10 mouse cellular contexts compared by ENCODE assay signal in the genomic region with DNA sequence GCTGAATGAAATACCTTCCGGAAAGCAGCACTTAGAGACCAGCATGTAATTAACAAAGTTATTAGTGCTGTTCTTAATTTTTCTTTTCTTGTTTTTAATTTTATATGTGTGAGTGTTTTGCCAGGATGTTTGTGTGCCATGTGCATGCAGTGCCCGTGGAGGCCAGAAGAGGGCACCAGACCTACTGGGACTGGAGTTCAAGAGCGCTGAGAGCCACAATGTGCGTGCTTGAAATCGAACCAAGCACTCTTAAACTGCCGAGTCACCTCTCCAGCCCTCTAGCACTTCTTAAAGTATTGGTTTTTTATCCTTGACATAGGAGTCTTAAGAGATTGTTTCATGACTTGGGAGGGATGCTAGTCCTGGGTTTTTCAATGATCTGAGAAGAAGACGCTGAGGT. TPM values are rescaled to one million over a fixed set of nuclear protein-coding genes. Genes with fewer than 3 reads are reported as not detected.
DNase-seq lines count a peak whose midpoint lies in the region; ATAC-seq and TF ChIP-seq lines count a peak whose summit lies in the region.
"Had no signal": no experiment of that assay in that cellular context is flagged by ENCODE, and none has a peak within 500 bp of the region (broad histone marks: within the 10 kb centered on the region; RNA-seq: fewer than 3 reads in every experiment).

No protein-coding gene starts in this region.

- H3K36me3 ChIP-seq in hindbrain, embryonic 11.5 days (ENCODE audit: control insufficient read depth, insufficient read depth, low read length): no peaks in the 10 kb centered on the region
- no peaks in the 10 kb centered on the region for H3K36me3 ChIP-seq in hindbrain, embryonic 10.5 days
- H3K36me3 ChIP-seq in spleen, adult 2 months (ENCODE audit: control insufficient read depth, insufficient read depth, low read length): no peaks in the 10 kb centered on the region
- H3K36me3 ChIP-seq in embryonic facial prominence, embryonic 10.5 days (replicated peaks): no peaks in the 10 kb centered on the region
- H3K36me3 ChIP-seq: limb, embryonic 15.5 days had no signal

- WGBS in hindbrain, embryonic 11.5 days: 88% methylated on average over 7 of the region's 7 CpGs
- 85% methylated on average over 7 of the region's 7 CpGs for WGBS in hindbrain, embryonic 10.5 days
- WGBS in spleen, adult 2 months: 84% methylated on average over 7 of the region's 7 CpGs
- 79% methylated on average over 7 of the region's 7 CpGs for WGBS in embryonic facial prominence, embryonic 10.5 days

- TF ChIP-seq POLR2A in spleen, adult 2 months (IDR thresholded peaks at IDR 0.05; ENCODE audit: low read depth, low read length): no peak

- DNase-seq in hindbrain, embryonic 11.5 days (ENCODE audit: low spot score): peak; percentile 17
- DNase-seq in hindbrain, embryonic 10.5 days (ENCODE audit: low spot score): no peak
- DNase-seq in spleen, adult 2 months (ENCODE audit: low read depth in 1 of 2, low spot score in 2 of 2): no peak
- DNase-seq in spleen, adult 18-20 months: no peak
- peak; percentile 25 for DNase-seq in embryonic facial prominence, embryonic 10.5 days (ENCODE audit: low spot score)
- no peak for DNase-seq in right cerebral cortex, adult 18-20 months
- no peak for DNase-seq in right cerebral cortex, postnatal 14 days
- no peak for DNase-seq in left cerebral cortex, adult 8-10 months (ENCODE audit: low spot score in 2 of 2)

- H3K27me3 ChIP-seq in hindbrain, embryonic 11.5 days (ENCODE audit: control insufficient read depth, insufficient read depth, low read length): no peaks in the 10 kb centered on the region
- no peaks in the 10 kb centered on the region for H3K27me3 ChIP-seq in hindbrain, embryonic 10.5 days (ENCODE audit: insufficient read depth, poor library complexity, severe bottlenecking)
- no peaks in the 10 kb centered on the region for H3K27me3 ChIP-seq in spleen, adult 2 months (ENCODE audit: control insufficient read depth, insufficient read depth, low read length)
- H3K27me3 ChIP-seq in embryonic facial prominence, embryonic 10.5 days (replicated peaks; ENCODE audit: low read depth, poor library complexity, severe bottlenecking): no peaks in the 10 kb centered on the region
- H3K27me3 ChIP-seq: limb, embryonic 15.5 days had no signal

- TF ChIP-seq CTCF in spleen, adult 2 months (IDR thresholded peaks at IDR 0.05; ENCODE audit: extremely low read depth, insufficient read depth, insufficient read length, insufficient replicate concordance): peak; percentile 24; the same call in 1 of the 2 replicates

- H3K4me2 ChIP-seq in hindbrain, embryonic 11.5 days (replicated peaks; ENCODE audit: low read depth, low read length): no peak overlapping the region
- H3K4me2 ChIP-seq: limb, embryonic 15.5 days had no signal

- no peak for ATAC-seq in hindbrain, embryonic 11.5 days (ENCODE audit: low FRiP score)

- H3K4me3 ChIP-seq in hindbrain, embryonic 11.5 days (ENCODE audit: low read depth, low read length): no peak overlapping the region
- H3K4me3 ChIP-seq in hindbrain, embryonic 10.5 days: no peak overlapping the region
- no peak overlapping the region for H3K4me3 ChIP-seq in spleen, adult 2 months (ENCODE audit: extremely low read depth, insufficient read depth, insufficient read length)
- H3K4me3 ChIP-seq in embryonic facial prominence, embryonic 10.5 days: no peak overlapping the region
- H3K4me3 ChIP-seq: limb, embryonic 15.5 days had no signal

- no peak overlapping the region for H3K9ac ChIP-seq in hindbrain, embryonic 11.5 days (ENCODE audit: low read depth, low read length)
- H3K9ac ChIP-seq: limb, embryonic 15.5 days had no signal

- H3K9me3 ChIP-seq in hindbrain, embryonic 11.5 days (ENCODE audit: control insufficient read depth, low read length): no peaks in the 10 kb centered on the region
- no peaks in the 10 kb centered on the region for H3K9me3 ChIP-seq in hindbrain, embryonic 10.5 days
- no peaks in the 10 kb centered on the region for H3K9me3 ChIP-seq in embryonic facial prominence, embryonic 10.5 days
- H3K9me3 ChIP-seq: limb, embryonic 15.5 days had no signal

- 0 out of 2 replicates have a peak, but pooled peaks cover under 1% of the 10 kb centered on the region for H3K4me1 ChIP-seq in hindbrain, embryonic 11.5 days (replicated peaks; ENCODE audit: control insufficient read depth, insufficient read depth, low read length)
- H3K4me1 ChIP-seq in hindbrain, embryonic 10.5 days (replicated peaks): peaks cover 3% of the 10 kb centered on the region
- H3K4me1 ChIP-seq in spleen, adult 2 months (ENCODE audit: control insufficient read depth, insufficient read depth, insufficient read length): no peaks in the 10 kb centered on the region
- H3K4me1 ChIP-seq in embryonic facial prominence, embryonic 10.5 days: no peaks in the 10 kb centered on the region
- H3K4me1 ChIP-seq: limb, embryonic 15.5 days had no signal

- H3K27ac ChIP-seq in hindbrain, embryonic 11.5 days (ENCODE audit: low read depth, low read length): no peak overlapping the region
- H3K27ac ChIP-seq in hindbrain, embryonic 10.5 days: no peak overlapping the region
- no peak overlapping the region for H3K27ac ChIP-seq in spleen, adult 2 months (ENCODE audit: insufficient read depth, low read length)
- no peak overlapping the region for H3K27ac ChIP-seq in embryonic facial prominence, embryonic 10.5 days (replicated peaks)
- H3K27ac ChIP-seq: limb, embryonic 15.5 days had no signal

RNA-seq across cellular contexts. Expression of gene Fam81a, which starts 26.6 kb away (rescaled TPM):
- polyA plus RNA-seq in hindbrain, embryonic 11.5 days (2014; fragmentation: Nextera tagmentation; extraction: Ambion mirVana): 6.3 and 8.4 TPM in 2 replicates
- 7.2 and 9.5 TPM in 2 replicates for polyA plus RNA-seq in hindbrain, embryonic 10.5 days (2016; fragmentation: Nextera tagmentation; extraction: Ambion mirVana)
- 0.26 and 0.50 TPM in 2 replicates for polyA plus RNA-seq in spleen, adult 2 months (2012; rRNA removed)
- polyA plus RNA-seq in embryonic facial prominence, embryonic 10.5 days (2016; fragmentation: Nextera tagmentation; extraction: Ambion mirVana): 1.9 and 2.6 TPM in 2 replicates
- 100 to 1,000 TPM; 144 to 155 (median 151) TPM for total RNA-seq in left cerebral cortex, adult 8-10 months (2022)
- total RNA-seq: granulocyte monocyte progenitor cell, adult 5-6 weeks had no signal

RNA-seq across cellular contexts. Expression of gene Myo1e, which starts 38.2 kb away (rescaled TPM):
- 10.0 and 10.8 TPM in 2 replicates for polyA plus RNA-seq in hindbrain, embryonic 11.5 days (2014; fragmentation: Nextera tagmentation; extraction: Ambion mirVana)
- 12.6 and 15.2 TPM in 2 replicates for polyA plus RNA-seq in hindbrain, embryonic 10.5 days (2016; fragmentation: Nextera tagmentation; extraction: Ambion mirVana)
- polyA plus RNA-seq in spleen, adult 2 months (2012; rRNA removed): 15.4 and 16.6 TPM in 2 replicates
- 16.9 and 17.6 TPM in 2 replicates for polyA plus RNA-seq in embryonic facial prominence, embryonic 10.5 days (2016; fragmentation: Nextera tagmentation; extraction: Ambion mirVana)
- 10 to 100 TPM; 12.6 to 23.5 (median 15.5) TPM for total RNA-seq in left cerebral cortex, adult 8-10 months (2022)

Comparison
In these comparisons a context has a peak if more than half of its experiments do, and no peak if none do; other contexts are left out.
1. DNase-seq: peak in hindbrain, embryonic 11.5 days (single experiment) and embryonic facial prominence, embryonic 10.5 days (single experiment); none in hindbrain, embryonic 10.5 days (single experiment), spleen, adult 2 months (0 of 2), spleen, adult 18-20 months (0 of 2), right cerebral cortex, adult 18-20 months (single experiment), right cerebral cortex, postnatal 14 days (single experiment) and left cerebral cortex, adult 8-10 months (0 of 2).